Mouse (Mus musculus) adrenal gland, postnatal 36 days (tissue): ENCODE results near the gene Ryr1. TPM values are rescaled to one million over a fixed set of nuclear protein-coding genes. Genes with fewer than 3 reads are reported as not detected.
"Not testable (repeated sequence)": the region's sequence is repeated elsewhere in the genome, so short reads cannot be mapped to it uniquely, and the experiment has no call there.

Source experiments
- DNase-seq, 2 experiments: peaks; one replicate each; pipeline ENCODE4 v3.0.0; 2021; ENCODE audit warnings: mixed read lengths in 1 of 2
- total RNA-seq, 2 experiments: library from RNA; stranded (reverse); gene quantifications; 2 replicates each; pipeline ENCODE4 v1.2.3; 2021

Gene Ryr1
- total RNA-seq, 2 experiments from 2014 or later, result 0.20 to 0.23 TPM

DNA sequence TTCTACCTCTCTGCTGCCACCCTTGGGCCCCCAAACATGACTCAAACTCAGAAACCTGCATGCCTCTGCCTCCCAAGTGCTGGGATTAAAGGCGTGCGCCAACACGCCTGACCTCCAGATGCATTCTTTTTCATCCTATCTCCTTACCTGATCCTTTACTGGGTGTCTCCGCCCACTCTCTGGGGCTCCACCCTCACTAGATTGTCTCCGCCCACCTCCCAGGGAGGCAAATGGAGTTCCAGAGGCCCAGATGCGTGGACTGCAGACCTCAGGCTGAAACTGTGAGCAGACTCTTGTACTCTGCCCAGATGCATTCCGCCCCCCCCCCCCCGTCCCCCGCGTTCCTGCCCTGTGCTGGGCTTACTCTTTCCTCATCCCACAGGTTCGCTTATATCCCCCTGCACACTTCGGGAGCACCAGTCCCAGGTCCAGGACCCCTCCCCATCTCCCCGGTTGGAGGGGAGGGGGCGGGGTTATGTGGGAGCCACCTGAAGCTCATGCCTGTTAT, 134.2 kb downstream of the Ryr1 start:
- no peak for DNase-seq

- DNase-seq, result no peak
Measured at GRCm38 (mm10) chr7:28985207-28985606, 139.8 kb downstream of the Ryr1 start.

GRCm38 (mm10) chr7:28984452-28984851, 140.5 kb downstream of the Ryr1 start:
- DNase-seq, result no peak

- no peak for DNase-seq
Measured at GRCm38 (mm10) chr7:28983849-28984248, 141.1 kb downstream of the Ryr1 start.

- no peak for DNase-seq
Measured at GRCm38 (mm10) chr7:28983141-28983564, 141.8 kb downstream of the Ryr1 start.

DNA sequence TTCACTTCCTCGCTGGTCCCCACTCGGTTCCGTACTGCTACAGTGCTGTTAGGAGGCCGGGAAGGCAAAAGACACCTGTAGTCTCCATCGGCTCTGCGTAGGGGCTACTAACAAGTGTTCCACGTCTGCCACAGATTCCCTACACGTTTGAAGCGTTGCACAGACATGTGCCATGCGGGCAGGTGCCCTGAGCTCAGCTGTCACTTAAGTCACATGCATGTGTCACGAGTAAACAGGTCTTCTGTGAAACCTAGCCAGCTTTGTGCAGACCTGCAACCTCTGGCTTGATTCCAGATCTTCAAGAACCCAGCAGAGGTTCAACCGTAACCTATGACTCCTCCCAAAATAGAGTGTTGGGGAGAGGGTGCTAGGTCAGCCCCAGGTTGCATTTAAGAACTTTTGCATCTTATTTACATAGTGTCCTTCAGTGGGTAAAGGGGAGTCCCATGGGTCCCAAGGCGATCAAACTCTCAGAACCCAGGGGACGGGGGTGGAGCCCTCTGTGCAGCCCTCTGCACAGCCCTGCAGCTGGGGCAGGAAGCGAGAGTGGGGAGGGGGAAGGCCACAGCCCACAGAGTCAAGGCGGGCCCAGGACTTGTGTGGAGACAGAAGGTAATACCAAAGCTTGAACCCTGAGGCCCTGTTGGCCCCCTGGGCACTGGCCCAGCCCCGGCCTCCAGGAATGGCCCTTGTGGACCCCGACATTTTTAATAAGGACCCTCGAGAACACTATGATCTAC, 142.5 kb downstream of the Ryr1 start:
- DNase-seq, result peak in 1 of 2 experiments; percentile 41

DNA sequence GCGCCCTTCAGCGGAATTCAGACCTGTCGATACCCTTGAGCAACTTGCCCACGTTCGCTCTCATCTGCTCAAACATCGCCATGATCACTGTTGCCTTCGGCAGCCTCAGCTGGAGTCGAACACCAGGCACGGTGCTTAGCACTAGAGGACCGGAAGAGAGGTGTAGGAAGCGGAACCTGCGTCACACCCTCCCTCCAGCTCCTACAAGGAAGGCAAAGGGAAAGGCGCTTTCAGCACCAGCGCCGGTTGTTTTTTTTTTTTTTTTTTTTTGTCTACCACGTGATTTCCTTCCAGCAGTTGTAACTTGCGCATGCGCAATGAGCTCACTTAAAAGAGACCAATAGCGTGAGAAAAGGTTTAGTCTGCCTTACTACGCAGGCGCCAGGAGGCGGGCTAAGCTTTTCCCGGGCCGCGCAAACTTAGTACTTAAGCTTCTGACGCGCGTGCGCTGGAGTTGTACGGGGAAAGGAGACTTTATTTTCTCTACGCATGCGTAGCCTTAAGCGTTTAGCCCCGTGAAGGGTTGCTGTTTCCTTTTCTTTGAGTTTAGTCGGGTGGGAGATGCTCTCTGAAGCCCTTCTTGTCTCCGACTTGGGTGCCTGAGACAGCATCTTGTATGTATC, 143.2 kb downstream of the Ryr1 start, which contains the start of the genes Eif3k and Map4k1:
Eif3k (minus strand) TSS at position 214 of the 623 bp plus-strand sequence.
Map4k1 (plus strand) TSS at position 400 of the 623 bp plus-strand sequence.
- DNase-seq, result peak; percentile 96

- no peak for DNase-seq
Measured at GRCm38 (mm10) chr7:28977556-28977955, 147.4 kb downstream of the Ryr1 start.

DNA sequence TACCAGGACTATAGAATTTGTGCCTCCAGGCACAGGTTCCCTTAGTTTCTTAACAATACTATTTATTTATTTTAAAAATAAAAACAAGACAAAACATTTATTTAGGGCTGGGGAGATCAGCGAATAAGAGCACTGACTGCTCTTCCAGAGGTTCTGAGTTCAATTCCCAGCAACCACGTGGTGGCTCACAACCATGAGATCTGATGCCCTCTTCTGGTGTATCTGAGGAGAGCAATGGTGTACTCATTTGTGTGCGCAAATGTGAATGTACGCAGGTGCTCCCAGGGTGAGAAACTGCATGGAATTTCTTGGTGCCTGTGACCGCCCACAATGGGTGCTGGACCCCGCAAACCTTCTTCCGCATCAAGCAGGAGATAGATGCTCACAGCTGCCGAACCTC, 152.0 kb downstream of the Ryr1 start:
- no peak for DNase-seq

DNA sequence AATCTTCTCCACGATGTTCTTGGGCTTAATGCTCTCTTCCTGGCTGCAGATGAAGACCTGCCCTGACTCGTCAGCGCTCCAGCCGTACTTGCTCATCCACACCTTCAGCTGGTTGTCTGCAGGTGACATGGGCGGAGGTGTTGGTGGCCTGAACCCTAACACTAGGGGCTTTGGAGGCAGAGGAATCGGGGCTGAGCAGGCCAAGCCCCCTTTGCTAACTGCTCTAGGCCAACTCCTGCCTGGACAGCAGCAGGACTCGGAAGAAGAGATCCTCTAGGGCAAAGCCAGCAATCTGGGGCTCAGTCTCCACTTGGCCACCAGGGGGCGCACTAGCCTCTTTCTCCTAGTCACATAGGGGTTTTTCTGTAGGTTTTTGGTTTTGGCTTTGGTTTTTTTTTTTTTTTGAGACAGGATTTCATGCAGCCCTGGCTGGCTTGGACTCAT, 152.4 kb downstream of the Ryr1 start:
- DNase-seq, result peak; percentile 80 to 87

- peak; percentile 65 to 73 for DNase-seq
Measured at GRCm38 (mm10) chr7:28971770-28972269, 153.2 kb downstream of the Ryr1 start.

GRCm38 (mm10) chr7:28971029-28971428, 153.9 kb downstream of the Ryr1 start:
- peak; percentile 52 to 59 for DNase-seq

DNA sequence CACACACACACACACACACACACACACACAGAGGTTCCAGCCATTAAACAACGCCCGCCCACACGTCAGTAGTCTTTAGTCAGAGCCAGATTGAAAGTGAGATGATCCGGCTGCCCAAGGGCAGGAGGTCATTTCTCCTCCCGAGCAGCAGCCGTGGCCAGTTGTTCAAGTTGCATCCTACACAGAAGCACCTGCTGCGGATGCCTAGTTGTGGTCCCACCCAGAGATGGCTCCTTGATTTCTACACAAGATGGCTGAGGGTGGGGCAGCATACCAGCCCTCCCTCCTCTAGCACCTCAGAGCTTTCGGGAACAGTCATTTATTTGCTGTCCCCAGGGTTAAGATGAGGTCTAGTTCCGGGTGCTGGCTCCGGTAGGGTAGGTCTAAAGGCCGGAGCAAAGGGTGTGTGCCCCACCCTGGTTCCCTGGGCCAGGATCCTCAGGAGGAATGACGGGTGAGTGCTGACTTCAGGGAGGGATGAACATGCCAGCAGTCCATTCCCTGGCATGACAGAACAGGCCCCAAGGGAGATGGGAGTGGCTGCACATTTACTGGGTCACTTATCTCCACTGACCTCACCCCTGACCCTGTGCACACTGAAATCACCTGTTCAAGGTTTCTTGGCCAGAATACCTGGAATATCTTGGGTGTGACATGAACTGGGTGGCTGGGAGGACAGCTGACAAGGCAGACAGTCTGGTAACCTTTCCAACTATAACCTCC, 155.1 kb downstream of the Ryr1 start:
- DNase-seq, result no peak

DNA sequence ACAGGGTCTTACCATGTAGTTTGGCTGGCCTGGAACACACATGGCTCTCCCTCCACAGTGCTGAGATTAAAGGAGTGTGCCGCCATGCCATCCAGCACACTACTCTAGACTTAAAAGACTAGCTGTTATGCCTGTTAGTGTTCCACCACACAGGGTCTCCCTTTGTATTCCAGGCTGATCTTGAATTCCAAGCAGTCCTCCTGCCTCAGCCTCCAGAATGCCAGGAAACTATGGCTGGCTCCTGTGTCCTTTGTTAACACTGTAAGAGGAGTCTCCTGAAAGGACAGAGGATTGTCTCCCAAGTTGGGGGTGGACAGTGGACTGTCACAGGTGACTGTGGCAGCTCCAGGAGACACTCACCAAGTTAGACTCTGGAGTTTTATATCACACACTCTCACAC, 155.7 kb downstream of the Ryr1 start:
- no peak for DNase-seq

DNA sequence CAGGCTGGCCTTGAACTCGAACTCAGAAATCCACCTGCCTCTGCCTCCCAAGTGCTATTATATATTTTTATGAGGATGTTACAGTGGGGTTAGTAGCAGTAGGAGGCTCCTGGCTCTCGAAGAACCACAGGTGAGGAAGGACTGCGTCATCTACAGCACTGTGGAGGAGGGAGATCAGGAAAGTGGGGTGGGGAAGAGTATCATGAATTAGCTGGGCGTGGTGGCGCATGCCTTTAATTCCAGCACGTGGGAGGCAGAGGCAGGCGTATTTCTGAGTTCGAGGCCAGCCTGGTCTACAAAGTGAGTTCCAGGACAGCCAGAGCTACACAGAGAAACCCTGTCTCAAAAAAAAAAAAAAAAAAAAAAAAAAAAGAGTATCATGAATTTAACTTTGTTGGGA, 156.9 kb downstream of the Ryr1 start:
- DNase-seq, result not testable (repeated sequence)

DNA sequence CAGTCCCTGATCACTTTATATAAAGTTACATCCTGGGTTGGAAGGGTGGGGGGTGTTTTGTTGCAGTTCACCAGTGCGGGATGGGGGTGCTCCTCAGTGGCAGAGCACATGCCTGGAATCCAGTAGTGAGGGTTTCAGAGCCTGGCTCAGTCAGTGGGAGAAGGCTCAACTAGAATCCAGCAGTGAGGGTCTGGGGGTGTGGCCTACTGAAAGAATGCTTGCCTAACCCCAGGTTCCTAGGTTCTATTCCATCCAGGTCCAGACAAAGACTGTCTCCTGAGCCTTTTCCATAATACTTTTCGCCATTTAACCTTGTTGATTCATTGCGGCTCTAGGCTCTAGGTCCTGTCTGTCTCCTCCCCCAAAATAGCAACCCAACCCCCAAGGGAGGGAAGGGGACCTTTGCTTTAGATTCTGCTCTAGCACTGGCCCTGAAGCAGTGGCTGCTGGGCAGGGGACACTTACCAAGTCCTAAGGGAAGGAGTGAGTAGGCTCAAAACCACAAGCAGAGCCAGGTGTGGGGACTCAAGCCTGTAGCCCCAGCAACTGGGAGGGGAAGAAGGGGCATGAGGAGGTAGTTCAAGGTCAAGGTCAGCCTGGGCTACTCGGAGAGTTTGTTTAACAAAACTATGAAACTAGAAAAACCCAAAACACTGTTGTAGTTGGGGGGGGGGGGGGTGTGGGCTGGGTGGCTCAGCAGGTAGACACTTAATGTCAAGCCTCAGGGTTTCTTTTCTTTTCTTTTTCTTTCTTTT, 158.1 kb downstream of the Ryr1 start:
- peak in 1 of 2 experiments; percentile 53 for DNase-seq

GRCm38 (mm10) chr7:28966181-28966580, 158.8 kb downstream of the Ryr1 start:
- DNase-seq, result no peak

DNA sequence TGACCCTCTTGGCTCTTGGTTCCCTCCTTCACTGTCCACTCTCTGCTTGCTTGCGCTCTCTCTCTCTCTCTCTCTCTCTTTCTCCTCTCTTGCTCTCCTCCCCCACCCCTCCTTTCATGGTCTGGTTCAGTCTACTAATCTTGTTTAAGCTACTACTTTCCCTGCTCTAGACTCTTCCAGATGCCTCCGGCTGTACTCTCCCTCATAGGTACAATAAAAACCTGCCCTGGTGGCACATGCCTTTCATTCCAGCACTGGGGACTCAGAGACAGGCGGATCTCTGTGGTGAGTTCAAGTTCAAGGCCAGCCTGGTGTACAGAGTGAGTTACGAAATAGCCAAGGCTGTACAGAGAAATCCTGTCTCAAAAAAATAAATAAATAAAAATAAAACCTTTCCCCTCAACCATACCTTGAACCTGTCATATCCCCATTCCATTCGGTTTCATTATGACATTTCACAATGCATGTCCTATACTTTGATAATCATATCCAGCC, 159.6 kb downstream of the Ryr1 start:
- DNase-seq, result no peak

- no peak for DNase-seq
Measured at GRCm38 (mm10) chr7:28963399-28963923, 161.5 kb downstream of the Ryr1 start.

GRCm38 (mm10) chr7:28961927-28962670, 162.9 kb downstream of the Ryr1 start, which contains the start of gene Actn4:
Actn4 (minus strand) TSS chr7:28962340.
- peak; percentile 99 to 100 for DNase-seq
